Mouse (Mus musculus) lung, postnatal 14 days (tissue): ENCODE measurements around the gene Ank2.

Experiments used
- DNase-seq: peaks from one replicate; pipeline ENCODE4 v3.0.0; 2021

Ank2 gene

GRCm38 (mm10) chr3:126962326-126962725 is 536.8 kb downstream of the Ank2 start:
- no peak for DNase-seq

GRCm38 (mm10) chr3:126952698-126953097 is 546.5 kb downstream of the Ank2 start:
- DNase-seq, result no peak

GRCm38 (mm10) chr3:126946591-126946990 is 552.6 kb downstream of the Ank2 start:
- DNase-seq, result no peak

GRCm38 (mm10) chr3:126944838-126945237 is 554.3 kb downstream of the Ank2 start:
- no peak for DNase-seq

- no peak for DNase-seq
Measured at GRCm38 (mm10) chr3:126944081-126944480, 555.1 kb downstream of the Ank2 start.

- no peak for DNase-seq
Measured at GRCm38 (mm10) chr3:126940452-126940851, 558.7 kb downstream of the Ank2 start.

GRCm38 (mm10) chr3:126931884-126932506 is 567.2 kb downstream of the Ank2 start:
- peak; percentile 19 for DNase-seq

GRCm38 (mm10) chr3:126923575-126924382 is 575.4 kb downstream of the Ank2 start:
- no peak for DNase-seq

- no peak for DNase-seq
Measured at GRCm38 (mm10) chr3:126921941-126922340, 577.2 kb downstream of the Ank2 start.

GRCm38 (mm10) chr3:126920296-126920695 is 578.9 kb downstream of the Ank2 start:
- DNase-seq, result no peak

- peak; percentile 43 for DNase-seq
Measured at GRCm38 (mm10) chr3:126918805-126919473, 580.2 kb downstream of the Ank2 start.

- DNase-seq, result no peak
Measured at GRCm38 (mm10) chr3:126916381-126916780, 582.8 kb downstream of the Ank2 start.

- DNase-seq, result peak; percentile 48
Measured at GRCm38 (mm10) chr3:126903543-126903942, 595.6 kb downstream of the Ank2 start.

GRCm38 (mm10) chr3:126886644-126887043 is 612.5 kb downstream of the Ank2 start:
- no peak for DNase-seq

- no peak for DNase-seq
Measured at GRCm38 (mm10) chr3:126886090-126886489, 613.1 kb downstream of the Ank2 start.

- no peak for DNase-seq
Measured at GRCm38 (mm10) chr3:126878233-126878632, 620.9 kb downstream of the Ank2 start.
